Mouse (Mus musculus) olfactory bulb, adult 2 months (tissue): ENCODE measurements around the gene Ppp1r13b.

Experiments
- CTCF ChIP-seq: fragments of 200-500 bp; IDR thresholded peaks from 2 replicates; pipeline ENCODE4 v1.5.1; 2012; ENCODE audit warnings: low read depth, mild to moderate bottlenecking, low read length, moderate library complexity; ENCODE audit not compliant: insufficient read depth
- POLR2A ChIP-seq: fragments of 200-500 bp; IDR thresholded peaks from 2 replicates; pipeline ENCODE4 v1.6.1; 2012; ENCODE audit warnings: mild to moderate bottlenecking, low read depth, low read length, moderate library complexity; ENCODE audit not compliant: insufficient read depth

DNA sequence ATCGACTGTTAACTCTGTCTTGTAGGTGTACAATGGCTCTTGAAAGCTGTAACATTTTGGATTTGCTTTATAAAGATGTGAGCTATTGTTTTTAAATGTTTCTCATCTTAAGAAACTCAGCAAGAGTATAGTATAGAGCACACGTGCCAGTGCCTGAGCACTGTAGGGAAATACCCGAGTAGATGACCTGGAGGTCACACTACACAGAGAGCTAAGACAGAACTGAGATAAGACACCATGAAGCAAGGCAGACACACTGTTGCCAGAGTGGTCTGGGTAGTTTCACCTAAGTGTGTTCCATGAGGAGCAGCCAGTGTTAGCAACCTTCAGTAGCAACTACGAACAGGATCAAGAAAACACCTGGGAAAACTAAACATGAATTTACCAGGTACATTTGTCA, 25.1 kb downstream of the Ppp1r13b start:
- no peak for TF ChIP-seq POLR2A
- TF ChIP-seq CTCF = no peak
